Mouse (Mus musculus): ENCODE results near the gene Anxa11.
"Not testable (repeated sequence)": the region's sequence is repeated elsewhere in the genome, so short reads cannot be mapped to it uniquely, and the experiment has no call there.

The Anxa11 gene

DNA sequence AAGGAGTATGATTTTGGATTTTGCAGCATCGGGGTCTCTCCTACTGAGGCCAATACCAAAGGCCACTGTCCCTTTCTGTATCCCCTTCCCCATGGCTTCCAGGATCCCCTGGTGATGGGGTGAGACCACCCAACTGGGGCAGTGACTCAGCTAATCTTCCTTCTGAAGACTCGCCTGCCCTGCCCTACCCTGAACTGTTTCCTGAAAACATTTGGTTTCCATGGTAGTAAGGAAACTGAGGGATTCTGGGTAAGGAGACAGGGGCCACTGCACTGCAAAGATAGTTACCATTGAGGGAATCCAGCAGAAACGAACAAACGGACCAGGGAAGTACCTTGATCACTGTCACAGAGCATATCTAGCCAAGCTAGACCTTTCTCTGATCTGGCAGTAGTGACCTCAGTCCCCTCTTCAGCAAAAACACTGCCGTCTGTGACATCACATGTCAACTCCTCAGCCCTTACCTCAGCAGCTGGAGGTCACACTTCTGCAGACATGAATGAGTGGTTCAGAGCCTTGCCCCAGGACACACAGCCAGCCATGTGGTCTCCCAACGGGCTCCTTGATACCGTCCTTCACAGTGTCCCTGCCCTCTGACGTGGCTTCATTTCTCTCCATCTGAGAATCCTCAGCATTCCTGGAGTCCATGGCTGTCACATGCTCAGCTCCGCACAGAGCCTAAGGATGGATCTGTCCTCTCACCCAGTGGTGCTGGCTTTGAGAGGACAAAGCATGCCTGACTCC is 27.4 kb downstream of the Anxa11 start:
- DNase-seq (ENCODE audit: low spot score in 2 of 2) = no peak

DNA sequence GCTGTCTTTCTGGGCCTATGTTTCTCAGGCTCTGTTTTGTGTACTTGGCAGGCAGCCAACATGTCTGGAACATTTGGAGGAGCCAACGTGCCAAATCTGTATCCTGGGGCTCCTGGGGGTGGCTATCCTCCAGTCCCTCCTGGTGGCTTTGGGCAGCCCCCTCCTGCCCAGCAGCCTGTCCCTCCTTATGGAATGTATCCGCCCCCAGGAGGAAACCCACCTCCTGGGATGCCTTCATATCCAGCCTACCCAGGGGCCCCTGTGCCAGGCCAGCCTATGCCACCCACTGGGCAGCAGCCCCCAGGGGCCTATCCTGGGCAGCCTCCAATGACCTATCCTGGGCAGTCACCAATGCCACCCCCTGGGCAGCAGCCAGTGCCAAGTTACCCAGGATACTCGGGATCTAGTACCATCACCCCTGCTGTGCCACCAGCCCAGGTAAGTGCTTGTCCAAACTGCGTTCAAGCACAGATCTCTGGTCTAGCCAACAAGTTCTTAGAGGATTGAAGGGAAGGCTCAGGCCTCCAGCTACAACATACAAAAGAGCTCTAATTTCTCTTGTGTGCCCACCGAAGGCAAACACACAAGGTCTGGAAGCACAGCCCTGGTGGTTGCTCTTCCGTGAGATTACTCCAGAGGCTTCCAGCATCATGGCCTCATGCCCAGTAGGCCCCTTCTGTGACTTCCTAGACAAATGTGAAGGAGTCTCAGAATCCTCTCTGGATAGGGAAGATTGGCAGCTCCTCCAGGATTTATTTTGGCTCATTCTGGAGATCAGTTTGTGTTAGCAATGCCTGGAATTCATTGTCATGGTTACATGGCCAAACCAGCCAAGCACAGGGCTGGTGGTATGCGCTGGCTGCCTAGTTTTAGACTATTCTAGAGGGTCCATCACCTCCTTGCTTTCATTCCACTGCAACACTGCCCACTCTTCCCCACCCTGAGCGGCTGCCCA is 30.8 kb downstream of the Anxa11 start:
- peak in 1 of 2 experiments; percentile 52 for DNase-seq (ENCODE audit: low spot score in 2 of 2)

DNA sequence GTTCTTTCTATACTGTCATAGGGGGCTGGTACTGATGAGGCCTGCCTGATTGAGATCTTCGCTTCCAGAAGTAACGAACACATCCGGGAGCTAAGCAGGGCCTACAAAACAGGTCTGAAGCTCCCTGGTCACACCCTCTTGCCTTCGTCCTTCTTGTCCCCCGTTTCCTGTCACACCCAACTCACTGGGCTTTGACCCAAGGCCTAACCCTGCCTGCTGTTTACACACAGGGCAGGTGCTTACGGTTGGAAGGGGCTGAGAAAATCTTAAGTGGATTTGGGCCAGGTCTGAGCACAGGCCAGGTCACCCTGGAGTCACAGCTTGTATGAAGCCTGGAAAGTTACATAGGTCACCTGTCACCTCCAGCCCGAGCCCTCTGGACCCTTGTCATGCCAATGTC is 34.7 kb downstream of the Anxa11 start:
- not testable (repeated sequence) for DNase-seq (ENCODE audit: low spot score in 2 of 2)

GRCm38 (mm10) chr14:25881769-25882168 is 39.8 kb downstream of the Anxa11 start:
- not testable (repeated sequence) for DNase-seq (ENCODE audit: low spot score in 2 of 2)

DNA sequence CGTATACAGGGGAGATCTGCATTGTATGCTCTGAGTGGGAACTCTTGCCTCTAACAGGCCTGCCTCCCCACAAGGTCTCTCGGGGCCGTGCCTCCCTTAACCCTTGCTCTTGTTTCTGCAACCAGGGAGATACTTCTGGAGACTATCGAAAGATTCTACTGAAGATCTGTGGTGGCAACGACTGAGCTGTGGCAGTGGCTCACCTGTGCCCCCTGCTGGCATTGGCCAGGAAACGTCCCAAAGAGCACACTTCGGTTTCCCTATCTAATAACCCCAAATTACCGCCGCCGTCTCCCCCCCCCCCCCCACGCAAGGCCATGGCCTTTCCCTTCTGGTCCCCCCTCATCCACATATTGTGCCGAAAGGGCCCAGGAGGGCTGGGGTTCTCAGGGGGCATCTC is 43.9 kb downstream of the Anxa11 start:
- not testable (repeated sequence) for DNase-seq (ENCODE audit: low spot score in 2 of 2)

DNA sequence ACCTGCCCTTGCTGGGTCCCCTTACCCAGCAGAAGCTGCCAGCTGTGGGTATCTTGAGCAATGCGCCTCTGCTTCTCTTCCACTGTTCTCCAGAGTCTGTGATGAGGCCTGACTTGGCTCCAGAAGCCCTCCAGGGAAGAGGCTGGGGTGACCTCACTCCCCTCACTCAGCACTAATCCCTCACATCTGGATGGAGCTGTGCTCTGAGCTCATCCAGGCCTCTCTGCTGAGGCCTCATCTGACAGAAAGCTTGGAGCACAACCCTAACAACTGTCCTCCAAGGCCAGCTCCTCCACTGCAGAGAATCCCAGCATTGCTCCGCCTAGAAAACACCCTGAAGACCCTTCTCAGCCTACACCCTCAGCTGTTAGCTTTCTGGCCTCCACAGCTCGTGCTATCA is 52.6 kb downstream of the Anxa11 start:
- DNase-seq (ENCODE audit: low spot score in 2 of 2) = not testable (repeated sequence)

- not testable (repeated sequence) for DNase-seq (ENCODE audit: low spot score in 2 of 2)
These were observed 53.7 kb downstream of the Anxa11 start for GRCm38 (mm10) chr14:25895686-25896085.

DNA sequence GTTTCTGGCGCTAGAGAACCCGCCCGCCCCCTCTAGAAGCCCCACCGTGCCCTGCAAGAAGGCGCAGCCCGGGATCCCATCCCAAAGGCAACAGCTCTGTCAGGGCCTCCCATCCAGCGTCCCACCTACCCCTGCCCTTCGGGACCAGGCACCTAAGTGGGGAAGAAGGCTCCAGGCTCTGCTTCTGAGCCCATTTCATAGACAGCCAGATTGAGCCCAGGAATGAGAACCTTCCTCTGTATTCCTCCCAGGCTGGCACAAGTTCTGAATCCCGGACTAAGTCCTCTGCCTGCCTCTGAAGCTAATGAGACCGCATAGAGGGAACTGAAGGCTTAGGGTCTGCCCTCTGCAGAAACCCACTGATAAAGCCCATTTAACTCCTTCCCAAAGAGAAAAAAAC is 61.0 kb downstream of the Anxa11 start, which contains the start of gene Plac9a:
Gene Plac9a (minus strand): TSS at position 101 of the 400 bp plus-strand sequence.
- not testable (repeated sequence) for DNase-seq (ENCODE audit: low spot score in 2 of 2)

DNA sequence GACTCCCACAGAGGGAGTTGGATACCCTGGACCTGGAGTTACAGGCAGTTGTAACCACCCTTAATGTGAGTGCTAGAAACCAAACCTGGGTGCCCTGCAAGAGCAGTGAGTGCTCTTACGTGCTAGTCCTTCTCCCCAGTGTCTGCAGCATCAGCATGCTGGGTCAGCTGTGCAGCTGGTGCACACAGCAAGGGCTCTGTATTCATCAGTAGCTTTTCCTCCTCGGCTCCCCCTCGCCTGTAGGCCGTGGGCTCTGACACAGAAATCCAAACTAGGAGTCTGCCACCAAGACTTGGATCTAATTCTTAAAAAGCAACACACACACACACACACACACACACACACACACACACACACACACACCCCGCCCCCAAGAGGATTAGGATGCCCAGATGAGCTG is 63.3 kb downstream of the Anxa11 start:
- peak in 1 of 2 experiments; percentile 0 for DNase-seq (ENCODE audit: low spot score in 2 of 2)

DNA sequence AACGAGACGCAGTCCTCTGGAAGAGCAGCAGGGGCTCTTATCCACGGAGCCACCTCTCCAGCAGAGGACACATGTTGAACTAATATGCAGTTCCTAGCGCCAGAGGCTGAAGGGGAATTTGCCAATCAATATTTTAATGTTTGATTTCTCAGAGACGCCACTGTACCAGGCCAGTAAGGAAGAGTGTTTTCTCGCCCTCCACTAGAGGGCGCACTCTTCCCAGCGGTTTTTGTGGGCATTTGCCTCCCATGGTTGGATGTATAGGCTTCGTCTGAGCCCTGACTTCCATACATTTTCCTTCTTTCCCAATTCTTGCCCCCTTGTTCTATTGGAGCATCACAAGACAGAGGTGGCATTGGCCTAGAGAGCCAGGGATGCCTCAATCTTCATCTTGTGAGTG is 65.3 kb downstream of the Anxa11 start:
- not testable (repeated sequence) for DNase-seq (ENCODE audit: low spot score in 2 of 2)

- DNase-seq (ENCODE audit: low spot score in 2 of 2) = not testable (repeated sequence)
These were observed 67.0 kb downstream of the Anxa11 start for GRCm38 (mm10) chr14:25908976-25909375.

GRCm38 (mm10) chr14:25918427-25919170 is 76.6 kb downstream of the Anxa11 start:
- DNase-seq (ENCODE audit: low spot score in 2 of 2) = not testable (repeated sequence)

DNA sequence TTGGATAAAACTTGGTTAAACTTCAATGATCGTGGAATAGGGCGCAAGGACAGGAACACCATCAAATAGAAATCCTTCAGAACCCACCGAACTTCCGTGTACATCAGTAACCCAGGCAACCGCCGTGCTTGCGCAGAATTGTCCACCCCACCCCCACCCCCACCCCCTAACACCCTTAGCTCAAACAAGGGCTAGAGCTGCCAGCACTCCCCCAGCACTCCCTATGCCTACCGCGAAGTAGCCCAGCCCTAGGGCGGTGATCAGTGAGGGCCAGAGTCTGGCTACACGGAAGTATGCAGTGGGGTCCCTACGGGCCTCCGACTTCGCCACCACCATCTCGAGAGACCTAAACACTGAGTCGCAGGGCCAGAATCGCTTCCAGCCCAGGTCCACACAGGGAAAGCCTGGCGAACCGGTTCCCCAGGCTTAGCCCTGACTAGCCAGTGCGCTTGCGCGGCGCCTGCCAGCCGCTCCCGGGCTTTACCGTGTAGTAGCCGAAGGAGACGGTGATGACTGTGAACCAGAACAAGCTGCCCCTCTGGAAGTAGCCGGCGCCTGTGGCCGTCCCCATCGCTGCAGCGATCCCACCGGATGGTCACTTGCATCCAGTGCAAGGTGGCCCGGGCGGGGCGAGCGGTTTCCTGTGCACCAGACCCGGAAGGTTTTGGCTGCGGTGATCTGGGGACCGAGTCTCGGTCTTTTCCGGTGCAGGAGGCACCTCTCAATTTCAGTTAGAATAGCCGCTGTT is 85.0 kb downstream of the Anxa11 start:
- DNase-seq (ENCODE audit: low spot score in 2 of 2) = not testable (repeated sequence)

- DNase-seq (ENCODE audit: low spot score in 2 of 2) = not testable (repeated sequence)
These were observed 85.6 kb downstream of the Anxa11 start, which contains the start of gene Tmem254a for GRCm38 (mm10) chr14:25927562-25927881. Tmem254a (minus strand) TSS chr14:25927672.
